Mouse (Mus musculus): ENCODE measurements at regions not wholly inside any gene's neighbourhood (a gene's known extent, or its start where the extent isn't known, plus 50 kb on each side); places are given as distances from the start of the nearest gene placed in this dataset.

DNA sequence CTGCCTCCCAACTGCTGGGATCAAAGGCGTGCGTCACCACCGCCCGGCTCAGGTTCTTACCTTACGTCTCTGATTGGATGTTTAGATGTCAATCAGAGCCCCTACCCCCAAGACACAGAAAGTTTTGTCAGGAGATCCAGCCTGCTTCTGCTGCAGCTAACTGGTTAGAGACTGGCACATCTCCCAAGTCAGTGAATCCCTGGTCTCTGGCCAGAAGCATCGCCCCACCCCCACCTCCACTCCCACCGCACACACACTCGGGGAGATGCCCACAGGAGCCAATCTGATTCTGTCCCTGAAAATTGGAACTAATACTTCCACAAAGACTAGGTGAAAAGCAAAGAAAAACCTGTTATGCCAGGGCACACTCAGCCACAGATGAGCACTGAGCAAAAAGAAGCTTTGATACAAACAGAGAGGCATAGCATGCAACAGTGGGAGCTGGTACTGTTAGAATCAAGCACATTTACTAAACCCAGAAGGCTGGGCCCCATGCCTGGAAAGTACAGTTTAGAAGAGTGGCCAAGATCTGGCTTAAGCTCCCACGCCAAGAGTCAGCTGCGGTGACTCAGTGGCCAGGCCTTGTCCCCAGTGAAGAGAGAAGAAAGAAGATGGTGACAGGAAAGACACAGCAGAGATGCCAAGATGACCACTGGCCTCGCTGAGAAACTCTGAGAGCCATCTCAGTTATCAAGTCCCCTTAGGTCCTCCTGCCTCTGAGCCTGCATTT lies 130.4 kb downstream of the Utp6 start:
- TF ChIP-seq CTCF (IDR thresholded peaks at IDR 0.05; ENCODE audit: low read depth), result no peak
- H3K4me2 ChIP-seq (replicated peaks; ENCODE audit: low read depth), result no peak overlapping the region
- no peaks in the 10 kb centered on the region for H3K9me3 ChIP-seq (ENCODE audit: control insufficient read depth)
- ATAC-seq, result no peak
- H3K4me1 ChIP-seq (replicated peaks; ENCODE audit: control insufficient read depth, insufficient read depth, low read length), result no peaks in the 10 kb centered on the region
- WGBS, result 89% methylated on average over 11 of the region's 11 CpGs
- no peaks in the 10 kb centered on the region for H3K36me3 ChIP-seq (ENCODE audit: control insufficient read depth, insufficient read depth)
- H3K9ac ChIP-seq (ENCODE audit: low read depth, low read length), result no peak overlapping the region
- H3K27ac ChIP-seq (ENCODE audit: low read depth, low read length), result no peak overlapping the region
- H3K27me3 ChIP-seq (replicated peaks; ENCODE audit: control insufficient read depth, insufficient read depth, low read length), result no peaks in the 10 kb centered on the region
- no peak overlapping the region for H3K4me3 ChIP-seq (ENCODE audit: low read depth, low read length)

DNA sequence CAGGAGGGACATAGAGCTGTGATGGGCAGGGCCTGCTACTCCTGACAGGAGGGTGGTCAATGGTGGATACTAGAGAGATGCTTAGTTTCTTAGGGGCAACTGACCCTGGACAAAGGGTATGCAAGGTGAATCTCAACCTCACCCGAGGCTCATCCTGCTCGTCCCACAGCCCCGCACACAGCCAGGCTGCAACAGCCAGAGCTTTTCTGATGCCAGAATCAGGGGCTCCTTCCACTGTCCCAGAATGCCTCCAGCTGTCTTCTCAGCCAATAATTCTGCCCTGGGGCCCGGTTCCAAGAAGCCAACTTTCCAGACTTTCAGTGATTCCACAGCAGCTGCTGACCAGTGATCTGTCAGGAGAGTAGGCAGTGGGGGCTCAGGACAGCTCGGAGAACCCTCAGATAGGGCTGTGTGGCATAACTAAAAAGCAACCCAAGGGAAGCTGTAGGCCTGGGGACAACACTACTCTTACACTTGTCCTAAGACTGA lies 131.6 kb downstream of the Utp6 start:
- Histone ChIP-seq H3K4me3 (ENCODE audit: low read depth, low read length) (no peak overlapping the region), H3K27ac (ENCODE audit: low read depth, low read length) (no peak overlapping the region), H3K4me1 (replicated peaks; ENCODE audit: control insufficient read depth, insufficient read depth, low read length) (no peaks in the 10 kb centered on the region), H3K36me3 (ENCODE audit: control insufficient read depth, insufficient read depth) (no peaks in the 10 kb centered on the region), H3K9me3 (ENCODE audit: control insufficient read depth) (no peaks in the 10 kb centered on the region), H3K4me2 (replicated peaks; ENCODE audit: low read depth) (no peak overlapping the region), H3K27me3 (replicated peaks; ENCODE audit: control insufficient read depth, insufficient read depth, low read length) (no peaks in the 10 kb centered on the region), H3K9ac (ENCODE audit: low read depth, low read length) (no peak overlapping the region)
- no peak for TF ChIP-seq CTCF (IDR thresholded peaks at IDR 0.05; ENCODE audit: low read depth)
- no peak for ATAC-seq
- 70% methylated on average over 5 of the region's 5 CpGs for WGBS

DNA sequence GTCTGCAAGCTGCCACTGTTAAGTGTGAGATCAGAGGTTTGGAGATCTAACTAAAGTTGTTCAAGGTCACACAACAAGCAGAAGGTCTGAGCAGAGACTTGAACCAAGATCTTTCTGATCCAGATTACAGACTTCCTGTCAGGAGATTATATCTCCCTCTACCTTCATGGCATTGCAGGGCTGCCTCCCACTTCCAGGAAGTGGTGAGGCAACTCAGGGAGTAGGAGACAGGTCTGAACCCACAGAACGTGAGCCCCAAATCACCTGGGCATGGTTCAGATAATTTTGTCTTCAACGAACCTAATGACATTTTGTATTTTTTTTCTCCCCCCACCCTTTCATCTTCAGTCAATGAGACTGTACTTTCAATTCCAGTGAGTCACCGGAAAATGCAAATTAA lies 135.2 kb downstream of the Utp6 start:
- no peak for ATAC-seq
- Histone ChIP-seq H3K27me3 (replicated peaks; ENCODE audit: control insufficient read depth, insufficient read depth, low read length) (no peaks in the 10 kb centered on the region), H3K27ac (ENCODE audit: low read depth, low read length) (no peak overlapping the region), H3K4me3 (ENCODE audit: low read depth, low read length) (no peak overlapping the region), H3K4me1 (replicated peaks; ENCODE audit: control insufficient read depth, insufficient read depth, low read length) (no peaks in the 10 kb centered on the region), H3K9ac (ENCODE audit: low read depth, low read length) (no peak overlapping the region), H3K36me3 (ENCODE audit: control insufficient read depth, insufficient read depth) (no peaks in the 10 kb centered on the region), H3K9me3 (ENCODE audit: control insufficient read depth) (no peaks in the 10 kb centered on the region), H3K4me2 (replicated peaks; ENCODE audit: low read depth) (no peak overlapping the region)
- 92% methylated on average over 3 of the region's 3 CpGs for WGBS
- no peak for TF ChIP-seq CTCF (IDR thresholded peaks at IDR 0.05; ENCODE audit: low read depth)

DNA sequence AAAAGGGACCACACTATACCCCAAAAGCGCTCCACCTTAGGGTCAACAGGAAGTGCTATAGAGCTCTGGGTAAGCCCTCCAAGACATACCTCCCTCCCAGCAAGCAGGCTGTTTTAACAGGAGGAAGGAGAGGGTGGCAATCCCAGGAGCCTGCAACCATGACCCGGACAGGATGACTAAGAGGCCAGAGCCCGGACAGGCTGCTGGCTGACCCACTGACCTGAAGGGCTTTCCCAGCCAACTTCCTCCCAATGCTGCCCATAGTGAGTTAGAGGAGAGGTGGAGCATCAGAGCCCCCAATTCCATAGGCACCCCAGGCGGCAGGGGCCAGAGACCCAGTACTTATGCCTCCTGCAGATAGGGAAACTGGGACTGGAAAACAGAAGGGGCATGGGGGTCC lies 136.3 kb downstream of the Utp6 start:
- no peak overlapping the region for H3K4me2 ChIP-seq (replicated peaks; ENCODE audit: low read depth)
- no peak for TF ChIP-seq CTCF (IDR thresholded peaks at IDR 0.05; ENCODE audit: low read depth)
- H3K9ac ChIP-seq (ENCODE audit: low read depth, low read length), result no peak overlapping the region
- no peak overlapping the region for H3K4me3 ChIP-seq (ENCODE audit: low read depth, low read length)
- 76% methylated on average over 4 of the region's 4 CpGs for WGBS
- no peak overlapping the region for H3K27ac ChIP-seq (ENCODE audit: low read depth, low read length)
- ATAC-seq, result no peak
- H3K36me3 ChIP-seq (ENCODE audit: control insufficient read depth, insufficient read depth), result no peaks in the 10 kb centered on the region
- H3K4me1 ChIP-seq (replicated peaks; ENCODE audit: control insufficient read depth, insufficient read depth, low read length), result no peaks in the 10 kb centered on the region
- no peaks in the 10 kb centered on the region for H3K27me3 ChIP-seq (replicated peaks; ENCODE audit: control insufficient read depth, insufficient read depth, low read length)
- H3K9me3 ChIP-seq (ENCODE audit: control insufficient read depth), result no peaks in the 10 kb centered on the region

DNA sequence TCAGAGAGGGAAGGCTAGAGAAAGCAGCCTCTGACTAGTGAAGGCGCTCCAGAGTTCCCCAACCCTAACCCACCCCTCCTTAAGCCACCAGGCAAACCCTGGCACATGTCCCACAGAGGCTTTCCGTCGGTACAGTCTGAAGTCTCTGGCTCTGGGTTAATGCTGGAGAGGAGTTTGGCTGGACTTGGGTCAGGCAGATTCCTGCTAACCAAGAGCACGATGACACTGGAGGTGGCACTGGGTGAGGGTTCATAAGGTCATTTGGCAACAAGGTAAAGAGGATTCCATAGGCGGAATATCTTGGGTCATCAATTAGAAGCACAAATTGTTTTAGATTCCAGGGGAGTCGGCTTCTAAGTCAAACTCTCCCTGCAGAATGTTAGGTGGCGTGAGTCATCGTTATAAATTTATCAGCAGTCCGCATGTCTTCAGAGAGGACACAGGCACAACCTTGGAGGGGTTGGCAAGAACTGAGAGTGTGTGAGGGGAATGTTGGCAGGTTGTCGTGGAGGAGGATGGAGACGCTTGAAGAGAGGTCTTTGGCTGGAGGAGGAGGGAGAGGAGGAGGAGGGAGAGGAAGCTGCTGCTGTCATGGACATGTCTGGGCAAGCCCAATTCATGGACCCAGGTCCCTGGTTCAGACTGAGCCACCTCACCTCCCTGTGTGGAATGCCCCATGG lies 138.4 kb downstream of the Utp6 start:
- ATAC-seq, result no peak
- no peaks in the 10 kb centered on the region for H3K27me3 ChIP-seq (replicated peaks; ENCODE audit: control insufficient read depth, insufficient read depth, low read length)
- H3K36me3 ChIP-seq (ENCODE audit: control insufficient read depth, insufficient read depth), result no peaks in the 10 kb centered on the region
- H3K9me3 ChIP-seq (ENCODE audit: control insufficient read depth), result no peaks in the 10 kb centered on the region
- 62% methylated on average over 11 of the region's 11 CpGs for WGBS
- no peak overlapping the region for H3K4me3 ChIP-seq (ENCODE audit: low read depth, low read length)
- no peak overlapping the region for H3K9ac ChIP-seq (ENCODE audit: low read depth, low read length)
- no peaks in the 10 kb centered on the region for H3K4me1 ChIP-seq (replicated peaks; ENCODE audit: control insufficient read depth, insufficient read depth, low read length)
- H3K4me2 ChIP-seq (replicated peaks; ENCODE audit: low read depth), result no peak overlapping the region
- TF ChIP-seq CTCF (IDR thresholded peaks at IDR 0.05; ENCODE audit: low read depth), result no peak
- no peak overlapping the region for H3K27ac ChIP-seq (ENCODE audit: low read depth, low read length)

DNA sequence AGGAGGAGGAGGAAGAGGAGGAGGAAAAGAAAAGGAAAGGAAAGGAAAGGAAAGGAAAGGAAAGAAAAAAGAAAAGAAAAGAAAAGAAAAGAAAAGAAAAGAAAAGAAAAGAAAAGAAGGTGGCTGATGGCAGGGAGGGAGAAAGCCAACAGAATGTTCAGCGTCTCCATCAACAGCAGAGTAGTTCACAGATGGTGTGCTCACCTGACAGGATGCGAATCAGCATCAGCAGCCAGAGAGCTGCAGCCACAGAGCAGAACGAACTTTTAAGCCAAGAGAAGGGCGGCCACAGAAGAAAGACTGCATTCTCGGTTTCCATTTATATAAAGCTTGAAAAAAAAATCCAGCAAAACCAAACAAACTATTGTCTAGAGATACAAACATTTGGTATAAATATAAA lies 140.2 kb downstream of the Utp6 start:
- ATAC-seq, result no peak
- 81% methylated on average over 5 of the region's 5 CpGs for WGBS

More for the DNA sequence above, 140.2 kb downstream of the Utp6 start:
- no peaks in the 10 kb centered on the region for H3K27me3 ChIP-seq (replicated peaks; ENCODE audit: control insufficient read depth, insufficient read depth, low read length)
- TF ChIP-seq CTCF (IDR thresholded peaks at IDR 0.05; ENCODE audit: low read depth), result no peak
- no peaks in the 10 kb centered on the region for H3K9me3 ChIP-seq (ENCODE audit: control insufficient read depth)
- H3K27ac ChIP-seq (ENCODE audit: low read depth, low read length), result no peak overlapping the region
- no peaks in the 10 kb centered on the region for H3K36me3 ChIP-seq (ENCODE audit: control insufficient read depth, insufficient read depth)
- H3K4me2 ChIP-seq (replicated peaks; ENCODE audit: low read depth), result no peak overlapping the region
- no peak overlapping the region for H3K9ac ChIP-seq (ENCODE audit: low read depth, low read length)
- no peaks in the 10 kb centered on the region for H3K4me1 ChIP-seq (replicated peaks; ENCODE audit: control insufficient read depth, insufficient read depth, low read length)
- no peak overlapping the region for H3K4me3 ChIP-seq (ENCODE audit: low read depth, low read length)
